Mouse (Mus musculus): Measurements from ENCODE around the gene Cldn17. TPM values are rescaled to one million over a fixed set of nuclear protein-coding genes. Genes with fewer than 3 reads are reported as not detected.

Cldn17 gene
- polyA plus RNA-seq (2015; fragmentation: Nextera tagmentation; extraction: Ambion mirVana): not detected in 2 replicates

DNA sequence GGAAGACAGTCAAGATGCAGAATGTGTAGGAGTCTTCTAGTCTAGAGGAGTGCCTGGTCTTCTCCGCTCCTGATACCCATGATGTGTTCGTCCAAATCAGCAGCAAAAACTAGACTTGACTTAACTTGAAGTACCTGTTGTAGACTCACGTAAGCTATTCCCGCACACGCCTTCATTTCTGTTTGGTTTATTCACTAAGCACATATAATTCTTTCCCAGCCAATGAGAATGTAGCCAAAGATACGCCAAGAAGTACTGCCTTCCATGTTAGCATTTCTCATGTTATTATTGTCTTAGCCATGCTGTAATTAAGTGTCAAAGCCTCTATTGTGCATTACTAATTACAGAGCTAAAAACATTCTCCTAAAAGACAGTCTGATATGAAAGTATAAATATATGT, at the start of gene Cldn17:
Gene Cldn17, minus strand, starts transcription at position 101 of the 400 bp plus-strand sequence.
- Histone ChIP-seq H3K4me3 (no peak within 1 kb of the TSS), H3K36me3 (no peaks in the 10 kb centered on the region), H3K4me1 (no peaks in the 10 kb centered on the region), H3K4me2 (replicated peaks) (no peak within 1 kb of the TSS), H3K27ac (replicated peaks) (no peak within 1 kb of the TSS), H3K9me3 (no peaks in the 10 kb centered on the region), H3K9ac (replicated peaks) (no peak within 1 kb of the TSS), H3K27me3 (no peaks in the 10 kb centered on the region)
- ATAC-seq (replicated peaks): no peak
- 93% methylated on average over 6 of the region's 6 CpGs for WGBS

DNA sequence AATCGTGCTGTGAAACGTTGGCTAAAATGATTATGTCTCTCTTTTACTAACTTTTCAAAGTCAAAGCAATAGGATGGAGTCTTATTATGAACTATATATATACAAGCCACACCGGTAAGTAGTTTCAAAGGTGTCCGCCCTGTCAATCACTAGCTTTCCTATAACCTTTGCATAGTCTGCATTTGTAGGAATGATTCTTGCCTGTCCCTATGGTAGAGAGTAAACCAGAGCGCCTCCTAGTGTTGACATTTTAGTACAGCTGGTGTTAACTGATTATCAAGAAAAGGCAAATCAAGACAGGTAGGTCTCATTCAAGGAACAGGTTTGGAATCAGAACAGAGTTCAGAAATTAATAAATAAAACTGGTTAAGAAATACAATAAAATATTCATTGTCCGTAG, 35.7 kb upstream of the Cldn17 start:
- Histone ChIP-seq H3K4me1 (no peaks in the 10 kb centered on the region), H3K4me3 (no peak overlapping the region), H3K4me2 (replicated peaks) (no peak overlapping the region), H3K9ac (replicated peaks) (no peak overlapping the region), H3K27ac (replicated peaks) (no peak overlapping the region), H3K9me3 (no peaks in the 10 kb centered on the region), H3K27me3 (no peaks in the 10 kb centered on the region), H3K36me3 (no peaks in the 10 kb centered on the region)
- WGBS: 56% methylated on average over 6 of the region's 6 CpGs
- no peak for ATAC-seq (replicated peaks)

DNA sequence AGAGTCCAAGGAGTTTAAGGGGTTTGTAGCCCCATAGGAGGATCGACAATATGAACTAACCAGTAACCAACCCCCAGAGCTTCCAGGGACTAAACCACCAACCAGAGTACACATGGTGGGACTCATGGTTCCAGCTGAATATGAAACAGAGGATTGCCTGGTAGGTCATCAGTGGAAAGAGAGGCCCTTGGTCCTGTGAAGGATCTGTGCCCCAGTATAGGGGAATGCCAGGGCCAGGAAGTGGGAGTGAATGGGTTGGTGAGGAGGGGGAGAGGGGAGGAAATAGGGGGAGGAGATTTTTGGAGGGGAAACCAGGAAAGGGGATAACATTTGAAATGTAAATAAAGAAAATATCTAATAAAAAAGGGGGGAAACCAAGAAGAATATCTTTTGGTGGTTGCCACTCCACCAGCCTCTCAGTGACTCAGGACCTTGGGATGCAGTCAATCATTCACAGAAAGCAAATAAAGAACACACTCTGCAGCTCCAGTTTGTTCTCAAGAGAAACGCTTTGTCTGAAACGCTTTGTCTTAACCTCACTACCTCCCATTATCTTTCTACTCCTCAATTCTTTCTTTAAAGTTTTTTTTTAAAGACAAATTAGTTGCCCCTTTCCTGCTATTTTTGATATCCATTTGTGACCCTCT, 33.2 kb upstream of the Cldn17 start:
- Histone ChIP-seq H3K4me1 (no peaks in the 10 kb centered on the region), H3K9me3 (no peaks in the 10 kb centered on the region), H3K4me2 (replicated peaks) (no peak overlapping the region), H3K9ac (replicated peaks) (no peak overlapping the region), H3K27ac (replicated peaks) (no peak overlapping the region), H3K4me3 (no peak overlapping the region), H3K27me3 (no peaks in the 10 kb centered on the region), H3K36me3 (no peaks in the 10 kb centered on the region)
- ATAC-seq (replicated peaks): no peak
- 79% methylated on average over 3 of the region's 3 CpGs for WGBS

DNA sequence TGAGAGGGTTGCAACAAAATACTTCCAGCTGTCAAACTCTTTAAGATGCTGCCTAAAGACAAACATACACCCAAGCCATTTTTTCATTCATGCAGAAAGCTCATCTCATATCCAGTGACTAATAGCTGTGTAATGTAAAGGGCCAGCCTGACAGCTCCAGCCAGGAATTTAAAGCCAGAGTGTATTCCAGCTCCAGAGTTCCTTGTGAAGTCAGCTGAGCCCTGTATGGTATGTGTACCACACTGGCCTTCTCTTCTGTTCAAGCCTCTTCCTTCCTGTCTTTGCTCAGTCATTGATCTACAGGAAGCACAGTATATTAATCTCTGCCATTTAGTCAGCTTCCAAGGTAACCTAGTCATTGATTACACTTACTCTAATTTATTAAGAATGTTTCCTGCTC, 4.6 kb upstream of the Cldn17 start:
- no peaks in the 10 kb centered on the region for H3K9me3 ChIP-seq
- ATAC-seq (replicated peaks): no peak

DNA sequence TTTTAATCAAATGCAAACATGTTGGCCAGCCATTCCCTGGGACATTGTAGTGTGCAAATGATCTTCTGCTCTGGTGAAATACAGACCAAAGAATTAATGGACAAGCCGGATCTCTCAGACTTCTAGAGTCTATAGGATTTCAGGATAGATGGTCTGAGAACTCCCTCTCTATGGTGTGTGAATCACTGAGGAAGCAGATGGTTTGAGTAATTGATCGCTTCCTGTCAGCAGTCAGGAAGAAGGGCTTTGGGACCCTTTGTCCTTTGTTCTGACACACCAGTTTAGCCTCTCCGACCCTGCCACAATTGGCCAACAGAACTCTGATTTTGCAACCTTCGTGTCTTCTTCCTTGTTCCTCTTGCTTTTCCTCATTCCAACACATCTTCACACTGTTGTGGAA, 1.4 kb upstream of the Cldn17 start:
- Histone ChIP-seq H3K9me3 (no peaks in the 10 kb centered on the region), H3K4me1 (no peaks in the 10 kb centered on the region), H3K9ac (replicated peaks) (no peak overlapping the region), H3K4me2 (replicated peaks) (no peak overlapping the region), H3K36me3 (no peaks in the 10 kb centered on the region), H3K4me3 (no peak overlapping the region), H3K27me3 (no peaks in the 10 kb centered on the region), H3K27ac (replicated peaks) (no peak overlapping the region)
- ATAC-seq (replicated peaks): no peak
- 80% methylated on average over 4 of the region's 4 CpGs for WGBS

More for the DNA sequence above, 4.6 kb upstream of the Cldn17 start:
- Histone ChIP-seq H3K4me3 (no peak overlapping the region), H3K36me3 (no peaks in the 10 kb centered on the region), H3K27me3 (no peaks in the 10 kb centered on the region), H3K4me1 (no peaks in the 10 kb centered on the region), H3K4me2 (replicated peaks) (no peak overlapping the region), H3K9ac (replicated peaks) (no peak overlapping the region), H3K27ac (replicated peaks) (no peak overlapping the region)

DNA sequence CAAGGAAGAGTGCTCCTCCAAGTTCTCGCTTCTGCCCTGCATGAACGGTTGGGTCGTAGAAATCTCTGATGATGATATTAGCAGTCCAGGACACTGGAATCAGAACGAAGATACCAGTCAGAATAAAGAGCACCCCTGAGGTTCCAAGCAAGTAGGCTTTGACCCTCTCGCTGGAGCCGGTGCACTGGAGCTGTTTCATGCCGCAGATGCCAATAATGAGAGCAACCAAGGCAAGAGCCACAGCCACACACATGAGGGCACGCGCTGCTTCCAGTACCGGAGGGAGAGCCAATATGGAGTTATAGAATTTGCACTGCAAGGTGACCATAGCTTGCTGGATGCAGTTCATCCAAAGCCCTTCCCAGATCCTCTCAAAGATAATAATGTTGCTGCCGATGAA, 440 bp downstream of the Cldn17 start:
- Histone ChIP-seq H3K4me1 (no peaks in the 10 kb centered on the region), H3K4me2 (replicated peaks) (no peak overlapping the region), H3K27me3 (no peaks in the 10 kb centered on the region), H3K27ac (replicated peaks) (no peak overlapping the region), H3K9me3 (no peaks in the 10 kb centered on the region), H3K4me3 (no peak overlapping the region), H3K36me3 (no peaks in the 10 kb centered on the region), H3K9ac (replicated peaks) (no peak overlapping the region)
- no peak for ATAC-seq (replicated peaks)
- 95% methylated on average over 11 of the region's 11 CpGs for WGBS

DNA sequence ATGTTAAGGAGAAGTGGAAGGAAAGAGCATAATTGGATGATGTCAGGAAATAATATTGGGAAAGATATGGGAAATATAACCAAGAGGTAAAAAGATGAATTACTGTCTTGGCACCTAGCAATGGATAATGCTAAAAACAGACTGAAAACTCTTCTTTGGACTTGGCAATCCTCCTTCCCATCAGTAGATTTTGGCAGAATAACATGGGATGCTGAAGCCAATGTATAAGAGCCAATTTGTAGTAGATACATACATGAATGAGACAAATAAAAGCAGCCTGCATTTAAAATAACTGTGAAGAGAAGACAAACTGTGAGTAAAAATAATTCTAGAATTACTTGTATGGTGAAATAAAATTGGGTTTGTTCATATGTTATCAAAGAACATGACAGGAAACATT, 18.7 kb downstream of the Cldn17 start:
- Histone ChIP-seq H3K27ac (replicated peaks) (no peak overlapping the region), H3K36me3 (no peaks in the 10 kb centered on the region), H3K9me3 (no peaks in the 10 kb centered on the region), H3K4me2 (replicated peaks) (no peak overlapping the region), H3K27me3 (no peaks in the 10 kb centered on the region), H3K9ac (replicated peaks) (no peak overlapping the region), H3K4me1 (0 out of 2 replicates have a peak, but pooled peaks cover 4% of the 10 kb centered on the region), H3K4me3 (no peak overlapping the region)
- ATAC-seq (replicated peaks): no peak

DNA sequence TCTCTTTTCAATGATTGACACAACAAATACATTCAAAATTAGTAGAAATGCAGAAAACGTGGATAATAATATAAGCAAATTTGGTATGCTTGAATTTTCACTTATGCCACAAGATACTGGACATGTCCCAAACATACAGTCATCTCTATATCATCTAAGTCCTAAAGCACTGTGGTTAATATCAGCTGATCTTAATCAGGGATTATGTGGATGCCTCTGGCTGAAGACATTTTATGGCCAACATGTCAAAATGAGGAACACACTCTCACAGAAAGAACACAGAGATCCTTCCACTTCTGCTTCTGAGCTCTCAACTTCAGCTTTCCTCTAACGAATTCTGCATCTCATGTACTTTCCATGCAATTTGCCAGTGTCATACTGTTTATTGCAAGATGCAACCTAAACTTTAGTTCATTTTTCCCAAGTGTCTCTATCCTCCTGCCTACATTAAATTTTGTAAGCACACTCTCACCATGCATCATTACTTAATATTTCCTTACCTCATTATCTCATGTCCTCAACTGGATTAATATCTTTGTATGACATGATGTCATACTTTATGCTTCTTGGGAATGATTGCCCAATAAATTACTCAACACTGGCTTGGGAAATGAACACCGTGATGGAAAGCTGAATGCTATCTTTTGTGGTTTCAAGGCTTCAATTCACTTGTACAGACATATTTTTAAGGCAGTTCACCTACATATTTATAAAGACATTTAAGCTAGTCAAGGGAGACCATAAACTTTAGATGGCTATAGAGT, 26.6 kb downstream of the Cldn17 start:
- 83% methylated on average over 3 of the region's 3 CpGs for WGBS
- Histone ChIP-seq H3K36me3 (no peaks in the 10 kb centered on the region), H3K4me3 (no peak overlapping the region), H3K27me3 (no peaks in the 10 kb centered on the region), H3K9ac (replicated peaks) (no peak overlapping the region), H3K4me2 (replicated peaks) (no peak overlapping the region), H3K9me3 (no peaks in the 10 kb centered on the region), H3K27ac (replicated peaks) (no peak overlapping the region), H3K4me1 (no peaks in the 10 kb centered on the region)
- ATAC-seq (replicated peaks): no peak

DNA sequence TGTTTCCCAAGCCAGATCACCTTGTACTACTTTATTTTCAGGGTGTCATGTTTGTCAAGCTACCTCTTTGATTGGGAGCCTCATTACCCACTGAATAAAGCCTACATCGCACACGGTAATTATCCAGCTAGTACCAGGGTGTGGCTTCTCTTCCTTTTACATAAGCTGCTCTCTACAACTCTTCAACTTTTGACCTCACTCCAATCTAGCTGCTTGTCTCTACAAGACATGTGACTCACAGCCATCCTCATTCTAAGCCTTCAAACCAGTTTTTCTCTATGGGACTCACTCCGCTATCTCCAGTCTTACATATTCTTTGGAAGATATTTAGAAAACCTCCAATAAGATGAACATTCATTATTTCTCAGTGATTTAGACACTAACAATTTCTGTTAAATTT, 43.5 kb downstream of the Cldn17 start:
- no peak overlapping the region for H3K4me3 ChIP-seq
- H3K27ac ChIP-seq (replicated peaks): no peak overlapping the region
- H3K9me3 ChIP-seq: no peaks in the 10 kb centered on the region
- no peaks in the 10 kb centered on the region for H3K36me3 ChIP-seq
- H3K9ac ChIP-seq (replicated peaks): no peak overlapping the region
- no peak for ATAC-seq (replicated peaks)
- no peaks in the 10 kb centered on the region for H3K4me1 ChIP-seq
- no peaks in the 10 kb centered on the region for H3K27me3 ChIP-seq
- 78% methylated on average over 3 of the region's 3 CpGs for WGBS
- no peak overlapping the region for H3K4me2 ChIP-seq (replicated peaks)

Other genes with a start within 250 kb of the Cldn17 start
- 12.1 and 13.5 TPM in 2 replicates for gene Grik1, start 216.7 kb downstream of the Cldn17 start, polyA plus RNA-seq (2015; fragmentation: Nextera tagmentation; extraction: Ambion mirVana)
- gene Cldn8, start 56.2 kb upstream of the Cldn17 start, polyA plus RNA-seq (2015; fragmentation: Nextera tagmentation; extraction: Ambion mirVana): not detected in 2 replicates
- gene Krtap24-1, start 105.3 kb upstream of the Cldn17 start, polyA plus RNA-seq (2015; fragmentation: Nextera tagmentation; extraction: Ambion mirVana): not detected in 2 replicates
- not detected in 2 replicates for gene 2310079G19Rik, start 120.7 kb upstream of the Cldn17 start, polyA plus RNA-seq (2015; fragmentation: Nextera tagmentation; extraction: Ambion mirVana)
- not detected in 2 replicates for gene Krtap26-1, start 140.8 kb upstream of the Cldn17 start, polyA plus RNA-seq (2015; fragmentation: Nextera tagmentation; extraction: Ambion mirVana)
- not detected in 2 replicates for gene Krtap27-1, start 164.7 kb upstream of the Cldn17 start, polyA plus RNA-seq (2015; fragmentation: Nextera tagmentation; extraction: Ambion mirVana)
- not detected in 2 replicates for gene 2310061N02Rik, start 201.0 kb upstream of the Cldn17 start, polyA plus RNA-seq (2015; fragmentation: Nextera tagmentation; extraction: Ambion mirVana)
- not detected in 2 replicates for gene Krtap13-1, start 221.9 kb upstream of the Cldn17 start, polyA plus RNA-seq (2015; fragmentation: Nextera tagmentation; extraction: Ambion mirVana)
- not detected in 2 replicates for gene Krtap13, start 244.7 kb upstream of the Cldn17 start, polyA plus RNA-seq (2015; fragmentation: Nextera tagmentation; extraction: Ambion mirVana)

Measured in forebrain, embryonic 15.5 days (tissue).